Mouse (Mus musculus) cerebellum, adult (tissue): Measurements from ENCODE around the gene Uqcrc1.

Experiments
- ATAC-seq: cut with Nextera tagmentation; 2 replicates; pipeline ENCODE4 v1.9.2; 2017; ENCODE audit warnings: mild to moderate bottlenecking, moderate library complexity, mixed read lengths; ENCODE audit not compliant: insufficient number of reproducible peaks, low FRiP score, low TSS enrichment

Gene Uqcrc1

DNA sequence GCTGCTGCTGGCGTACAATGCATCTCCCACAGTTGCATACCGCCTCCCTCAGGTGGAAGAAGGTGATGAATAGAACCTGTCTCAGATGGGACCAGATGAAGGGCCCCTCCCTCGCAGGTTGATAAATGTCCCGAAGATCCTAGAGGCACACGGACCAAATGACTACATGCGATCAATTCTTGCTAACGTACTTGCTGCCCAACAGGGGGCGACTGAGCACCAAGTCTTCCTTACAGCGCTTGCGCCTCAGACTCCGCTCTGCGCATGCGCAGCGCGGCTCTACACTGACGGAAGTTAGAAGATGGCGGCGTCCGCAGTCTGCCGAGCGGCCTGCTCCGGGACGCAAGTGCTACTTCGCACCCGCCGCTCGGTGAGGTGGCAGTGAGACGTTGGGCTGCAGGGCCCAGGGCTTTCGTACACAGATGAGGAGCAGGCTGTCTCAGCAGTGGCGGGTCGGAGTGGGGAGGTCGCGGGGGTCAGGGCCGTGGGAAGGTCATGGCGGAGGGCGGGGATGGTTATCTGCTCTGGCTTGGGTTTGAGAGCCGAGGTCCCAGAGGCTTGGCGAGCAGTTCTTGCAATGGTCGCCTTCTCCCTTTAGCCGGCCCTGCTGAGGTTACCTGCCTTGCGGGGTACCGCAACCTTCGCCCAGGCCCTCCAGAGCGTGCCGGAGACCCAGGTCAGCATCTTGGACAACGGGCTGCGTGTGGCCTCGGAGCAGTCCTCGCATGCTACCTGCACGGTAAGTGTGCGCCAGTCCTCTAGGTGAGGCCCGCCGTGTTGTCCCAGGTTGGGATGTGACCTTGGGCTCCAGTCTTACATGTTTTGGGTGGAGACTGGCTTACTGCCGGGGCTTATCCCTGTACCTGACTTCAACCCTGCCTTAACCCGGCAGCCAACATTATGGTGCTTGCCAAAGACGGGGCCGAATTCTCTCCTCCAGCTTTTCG is at the start of gene Uqcrc1:
Gene Uqcrc1 (plus strand): TSS at position 216 of the 947 bp plus-strand sequence.
- peak; percentile 95 for ATAC-seq

DNA sequence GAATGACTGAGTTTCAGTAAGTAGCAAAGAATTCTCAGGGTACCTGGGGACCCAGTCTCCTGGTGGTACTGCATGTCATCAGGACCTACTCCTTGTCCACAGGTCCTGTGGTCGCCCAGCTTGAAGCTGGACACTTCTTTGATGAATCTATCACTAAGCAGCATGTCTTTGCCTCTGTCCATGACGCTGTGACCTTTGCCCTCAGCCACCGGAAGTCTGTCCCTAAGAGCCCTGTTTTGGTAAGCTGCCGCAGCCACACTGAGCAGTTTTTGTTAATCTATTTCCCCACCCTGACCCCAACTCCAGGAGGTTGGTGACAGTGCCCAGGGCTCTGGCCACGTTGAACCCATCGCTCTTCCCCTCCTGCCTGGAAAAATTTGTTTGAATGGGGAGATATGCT is 24.1 kb upstream of the Uqcrc1 start:
- ATAC-seq: no peak

DNA sequence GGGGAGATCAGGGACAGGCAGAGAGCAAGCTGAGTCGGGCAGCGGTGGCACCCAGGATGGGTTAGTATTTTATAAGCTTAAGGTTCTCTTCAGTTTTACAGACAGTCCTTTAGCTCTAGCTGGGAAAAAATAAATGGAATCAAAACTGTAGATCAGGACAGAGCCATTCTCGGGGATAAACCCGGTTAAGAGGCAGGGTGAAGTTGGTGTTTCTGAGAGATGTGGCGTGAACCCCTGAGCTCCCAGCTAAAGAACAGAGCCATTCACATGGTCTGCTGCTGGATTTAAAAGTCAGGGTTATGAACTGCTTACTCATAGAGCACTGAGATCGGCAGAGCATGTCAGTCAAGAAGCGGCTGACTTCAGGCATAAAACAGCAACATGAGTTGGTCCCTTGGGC is 23.3 kb upstream of the Uqcrc1 start:
- no peak for ATAC-seq

DNA sequence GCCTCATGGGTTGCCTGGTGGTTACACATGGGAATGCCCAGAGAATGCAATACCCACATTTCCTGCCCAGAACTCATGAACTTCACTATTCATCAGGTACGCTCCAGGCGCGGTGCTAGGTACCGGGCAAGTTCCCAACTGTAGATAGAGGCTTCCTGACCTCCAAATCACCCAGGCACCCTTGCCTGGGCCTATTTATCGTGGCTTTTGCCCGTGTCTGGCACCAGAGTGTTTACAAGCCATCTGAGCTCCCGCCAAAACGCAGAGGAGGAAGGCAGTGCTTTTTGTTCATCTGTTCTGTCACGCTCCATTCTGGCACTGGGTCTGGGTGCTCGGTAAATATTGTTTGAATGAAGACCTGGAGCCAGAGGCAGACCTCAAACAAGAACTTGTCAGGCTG is 22.8 kb upstream of the Uqcrc1 start:
- ATAC-seq: no peak

DNA sequence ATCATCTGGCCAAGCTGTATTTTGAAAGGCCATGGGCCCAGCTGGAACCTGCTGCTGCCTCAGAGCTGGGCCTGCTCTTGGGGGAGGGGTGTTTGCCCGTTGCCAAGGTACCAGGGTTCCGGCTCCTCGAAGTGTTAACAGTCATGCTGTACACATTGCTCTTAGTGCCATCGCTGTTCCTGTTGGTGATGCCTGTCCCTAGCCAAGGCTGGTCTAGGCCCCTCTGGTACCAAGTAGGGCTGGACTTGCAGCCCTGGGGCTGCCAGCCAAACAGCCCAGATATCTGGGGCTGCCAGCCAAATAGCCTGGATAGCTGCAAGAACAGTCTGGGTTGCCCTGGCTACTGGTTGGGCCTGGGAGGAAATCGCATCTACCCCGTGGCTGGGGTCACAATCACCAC is 21.9 kb upstream of the Uqcrc1 start, which contains the start of gene Tmem89:
Gene Tmem89 (plus strand): TSS at position 129 of the 400 bp plus-strand sequence.
- ATAC-seq: no peak; the same call in 1 of the 2 replicates

DNA sequence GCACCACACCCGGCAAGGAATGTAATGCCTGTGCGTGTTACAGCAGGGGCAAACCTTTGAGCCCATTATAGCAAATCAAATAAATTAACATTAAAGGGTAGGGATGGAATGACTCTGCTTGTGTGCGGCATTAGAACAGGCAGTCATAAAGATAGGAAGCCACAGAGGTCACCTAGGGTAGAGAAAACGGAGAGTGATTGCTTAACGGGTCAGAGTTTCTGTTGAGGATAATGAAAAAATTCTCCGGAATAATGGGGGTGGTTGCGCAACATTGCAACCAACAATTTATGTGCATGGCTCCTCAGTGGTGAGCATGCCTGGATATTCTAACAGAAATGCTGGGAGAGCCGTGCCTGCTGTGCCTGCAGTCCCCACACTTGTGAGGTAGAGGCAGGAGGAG is 10.5 kb upstream of the Uqcrc1 start:
- ATAC-seq: no peak

DNA sequence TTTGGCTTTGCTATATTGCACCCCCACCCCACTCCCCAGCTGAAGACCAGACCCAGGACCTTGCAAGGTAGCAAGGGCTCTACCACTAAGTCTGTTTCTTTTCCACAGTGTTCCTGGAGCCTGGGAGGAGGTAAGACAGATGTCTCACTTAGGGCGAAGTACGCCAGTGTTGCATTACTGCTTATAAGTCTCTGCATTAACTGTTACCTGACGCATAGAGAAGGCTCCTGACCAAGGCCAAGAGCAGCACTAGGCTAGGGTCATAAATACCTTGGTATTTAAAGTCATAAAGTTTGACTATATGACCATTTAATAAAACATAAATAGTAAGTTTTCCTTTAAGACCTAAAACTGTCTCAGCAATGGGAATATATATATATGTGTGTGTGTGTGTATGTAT is 8.0 kb upstream of the Uqcrc1 start:
- ATAC-seq: no peak

DNA sequence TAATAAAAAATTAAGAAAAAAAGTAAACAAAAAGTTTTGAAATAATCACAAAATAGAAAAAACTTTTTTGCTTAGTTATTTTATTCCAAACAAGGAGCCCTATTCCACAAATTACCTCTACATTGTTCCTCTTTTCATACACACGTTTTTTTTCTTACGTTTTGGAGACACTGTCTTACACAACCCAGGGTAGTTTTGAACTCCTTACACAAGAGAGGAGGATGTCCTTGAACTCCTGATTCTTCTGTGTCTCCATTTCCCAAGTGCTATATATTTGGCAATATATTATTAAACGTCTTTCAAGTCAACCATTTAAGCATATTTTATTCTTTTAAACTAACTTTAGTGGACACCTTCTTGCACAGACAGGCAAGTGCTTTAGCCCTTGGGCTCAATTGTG is 442 bp upstream of the Uqcrc1 start:
- ATAC-seq: no peak

DNA sequence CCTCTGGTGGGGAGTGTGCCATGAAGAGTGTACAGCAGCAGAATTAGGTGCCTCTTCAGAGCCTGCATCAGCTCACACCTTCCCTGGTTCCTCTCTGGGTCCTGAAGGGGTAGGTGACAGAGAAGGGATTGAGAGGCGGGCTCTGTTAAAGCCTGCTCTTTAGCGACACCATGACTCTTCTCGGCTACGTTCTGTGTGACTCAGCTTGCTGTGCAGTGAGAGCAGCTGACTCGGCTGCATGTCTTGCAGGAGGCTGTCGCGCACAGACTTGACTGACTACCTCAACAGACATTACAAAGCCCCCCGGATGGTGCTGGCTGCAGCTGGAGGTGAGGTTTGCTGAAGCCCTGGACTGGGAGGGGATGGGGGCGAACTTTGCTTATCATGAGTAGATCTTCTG is 8.7 kb downstream of the Uqcrc1 start:
- no peak for ATAC-seq

DNA sequence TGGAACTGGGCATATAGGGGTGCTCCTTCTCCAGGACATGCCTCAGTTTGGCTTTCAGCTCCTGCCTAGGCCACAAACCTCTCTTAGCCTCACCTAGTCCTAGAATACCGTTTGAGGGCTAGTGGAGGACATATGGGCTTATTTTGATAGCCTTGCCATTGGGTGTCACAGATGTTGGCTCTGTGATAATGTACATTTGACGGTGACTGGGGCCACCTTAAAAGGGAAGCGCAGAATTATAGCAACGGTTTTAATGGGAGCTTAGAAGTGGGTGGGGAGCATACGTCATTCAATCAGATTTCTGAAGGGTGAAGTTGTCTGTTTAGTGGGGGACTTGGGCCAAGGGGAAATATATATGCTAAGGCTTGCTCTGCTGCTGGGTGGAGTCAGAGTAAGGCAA is 9.2 kb downstream of the Uqcrc1 start:
- ATAC-seq: no peak

DNA sequence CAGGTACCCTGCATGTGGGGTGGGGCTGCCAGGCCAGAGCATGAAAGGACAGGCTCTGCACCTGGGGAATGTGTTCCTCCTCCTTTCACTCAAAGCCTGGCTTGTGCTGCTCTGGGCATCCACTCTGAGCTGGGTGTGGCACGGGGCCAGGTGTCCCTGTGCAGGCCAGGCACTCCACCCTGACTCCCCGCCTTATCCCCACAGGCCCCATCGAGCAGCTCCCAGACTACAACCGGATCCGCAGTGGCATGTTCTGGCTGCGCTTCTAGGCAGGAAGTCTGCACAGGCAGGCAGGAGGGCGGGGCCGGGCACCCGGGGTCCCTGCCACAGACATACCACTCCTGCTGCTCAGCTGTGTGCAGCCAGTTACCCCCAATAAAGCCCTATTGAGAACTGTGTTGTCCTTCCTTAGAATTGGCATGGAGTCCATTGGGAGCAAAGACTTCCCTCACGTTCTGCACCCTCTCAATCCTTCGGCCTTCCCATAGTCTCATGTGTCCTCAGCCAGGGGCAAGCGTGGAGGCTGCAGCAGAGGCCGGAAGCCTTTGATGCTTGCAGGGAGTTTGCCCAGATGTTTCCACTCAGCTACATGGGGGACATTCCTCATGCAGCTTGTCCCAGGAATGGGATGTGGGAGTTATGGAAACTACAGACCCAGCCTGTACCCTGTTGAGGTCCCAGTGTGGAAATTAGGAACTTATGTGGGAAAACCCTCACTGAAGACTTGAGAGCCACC is 13.0 kb downstream of the Uqcrc1 start:
- peak; percentile 45; the same call in 1 of the 2 replicates for ATAC-seq

DNA sequence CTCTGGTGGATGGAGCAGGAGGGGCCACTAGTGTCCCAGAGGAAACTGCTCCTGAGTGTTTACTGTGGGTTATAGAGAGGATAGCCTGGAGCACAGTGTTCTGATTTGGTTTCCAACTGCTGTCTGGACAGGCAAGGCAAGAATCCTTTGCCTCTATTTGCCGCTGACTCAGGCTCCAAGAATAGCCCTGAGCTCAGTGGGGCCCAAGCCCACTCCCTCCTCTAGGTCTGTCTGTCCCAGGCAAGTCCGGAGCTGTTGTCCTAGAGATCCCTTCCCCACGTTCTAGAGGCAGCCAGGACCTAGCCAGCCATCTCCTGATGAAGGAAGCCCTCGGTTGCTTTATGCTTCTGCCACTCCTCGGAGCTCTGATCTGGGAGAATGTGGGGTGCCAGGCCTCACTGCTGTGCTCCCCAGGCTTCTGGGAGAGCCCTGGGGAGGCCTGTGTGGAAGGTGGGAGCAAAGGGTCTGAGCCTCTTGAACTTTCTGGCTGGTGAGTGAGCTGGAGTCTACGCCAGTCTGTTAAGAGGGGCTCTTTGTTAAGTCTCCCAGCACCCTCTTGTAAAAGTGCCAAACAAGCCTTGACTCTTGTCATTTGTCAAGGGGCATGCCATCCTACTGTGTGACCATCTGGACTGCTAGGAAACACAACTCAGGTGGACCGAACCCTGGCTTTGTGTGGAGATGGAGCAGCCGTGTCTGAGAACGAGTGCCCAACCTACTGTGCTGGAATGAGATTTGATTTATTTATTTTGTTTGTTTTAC is 13.7 kb downstream of the Uqcrc1 start:
- ATAC-seq: no peak

DNA sequence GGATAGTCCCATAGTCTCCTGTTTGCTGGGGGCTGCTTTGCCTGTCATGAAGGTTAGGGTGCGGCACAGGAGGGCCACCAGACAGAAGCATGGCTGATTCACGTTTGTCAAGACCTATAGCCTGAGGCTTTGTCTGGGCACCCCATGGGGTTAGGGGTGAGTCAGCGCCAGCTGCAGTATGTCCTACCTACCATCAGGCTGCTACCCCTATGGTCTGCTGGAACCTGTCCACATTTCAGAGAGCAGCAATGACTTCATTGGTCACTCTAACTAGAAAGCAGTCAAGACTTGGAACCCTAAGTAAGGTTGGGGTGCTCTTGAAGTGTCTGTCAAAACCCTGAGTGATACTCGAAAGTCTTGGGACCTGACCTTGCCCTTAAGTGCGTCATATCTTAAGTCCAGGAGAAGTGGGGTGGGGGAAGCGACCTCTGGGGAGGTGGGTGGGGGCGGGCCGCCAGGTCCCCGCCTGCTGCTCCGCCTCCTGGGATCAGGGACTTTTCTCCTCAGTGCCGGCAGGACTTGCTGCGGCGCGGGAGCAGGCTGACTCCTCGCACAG is 16.7 kb downstream of the Uqcrc1 start, which contains the start of gene Col7a1:
Gene Col7a1 (plus strand): TSS at position 506 of the 556 bp plus-strand sequence.
- no peak for ATAC-seq

DNA sequence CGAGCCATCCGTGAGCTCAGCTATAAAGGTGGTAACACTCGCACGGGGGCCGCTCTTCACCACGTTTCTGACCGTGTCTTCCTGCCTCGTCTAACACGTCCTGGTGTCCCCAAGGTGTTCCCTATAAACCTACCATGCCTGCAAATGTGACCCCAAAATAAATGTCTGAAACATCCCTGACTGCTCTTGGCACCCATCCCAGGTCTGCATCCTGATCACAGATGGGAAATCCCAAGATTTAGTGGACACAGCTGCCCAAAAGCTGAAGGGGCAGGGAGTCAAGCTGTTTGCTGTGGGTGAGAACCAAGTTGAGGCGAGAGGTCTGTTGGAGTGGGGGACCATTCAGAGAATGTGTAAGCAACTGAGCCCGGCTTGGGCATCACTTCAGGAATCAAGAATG is 18.8 kb downstream of the Uqcrc1 start:
- ATAC-seq: no peak

DNA sequence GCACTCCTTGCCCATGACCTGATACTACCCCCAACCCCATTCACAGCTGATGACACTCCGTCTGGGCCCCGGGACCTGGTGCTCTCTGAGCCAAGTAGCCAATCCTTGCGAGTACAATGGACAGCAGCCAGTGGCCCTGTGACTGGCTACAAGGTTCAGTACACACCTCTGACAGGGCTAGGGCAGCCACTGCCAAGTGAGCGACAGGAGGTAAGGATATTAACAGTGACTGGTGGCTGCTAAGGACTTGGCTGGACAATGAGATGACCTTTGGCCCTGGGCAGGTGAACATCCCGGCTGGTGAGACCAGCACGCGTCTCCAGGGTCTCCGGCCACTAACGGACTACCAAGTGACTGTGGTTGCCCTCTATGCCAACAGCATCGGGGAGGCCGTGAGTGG is 19.4 kb downstream of the Uqcrc1 start:
- ATAC-seq: no peak

DNA sequence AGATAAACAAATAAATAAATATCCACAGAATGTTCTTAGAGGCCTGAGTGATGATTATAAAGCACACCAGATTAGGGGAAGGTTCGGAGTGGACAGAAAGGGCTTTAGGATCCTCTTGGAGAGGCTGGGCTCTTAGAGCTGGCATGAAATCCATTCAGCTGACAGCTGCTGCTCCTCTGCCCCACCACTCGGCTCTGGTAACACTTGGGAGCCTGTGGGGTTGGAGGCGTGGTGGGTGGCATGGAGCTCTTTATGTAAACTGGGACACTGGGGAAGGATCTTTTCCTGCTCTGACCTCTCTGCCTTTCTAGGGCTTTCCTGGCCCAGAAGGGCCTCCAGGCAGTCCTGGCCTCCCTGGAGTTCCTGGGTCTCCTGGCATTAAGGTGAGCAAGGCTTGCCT is 27.1 kb downstream of the Uqcrc1 start:
- no peak for ATAC-seq

DNA sequence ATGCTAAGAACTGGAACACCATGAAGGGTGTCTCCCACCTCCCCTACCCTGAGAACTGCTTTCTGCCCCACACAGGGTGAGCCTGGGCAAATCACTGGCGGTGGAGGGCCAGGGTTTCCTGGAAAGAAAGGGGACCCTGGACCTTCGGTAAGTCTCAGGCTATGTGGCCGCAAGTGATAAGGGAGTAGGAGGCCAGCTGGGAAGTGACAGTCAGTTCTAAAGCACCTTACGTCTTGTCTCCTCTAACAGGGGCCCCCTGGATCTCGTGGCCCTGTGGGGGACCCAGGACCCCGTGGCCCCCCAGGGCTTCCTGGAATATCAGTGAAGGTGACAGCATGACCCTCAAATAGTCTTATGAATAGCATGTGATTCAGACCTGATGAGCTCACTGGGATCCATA is 27.9 kb downstream of the Uqcrc1 start:
- no peak for ATAC-seq

DNA sequence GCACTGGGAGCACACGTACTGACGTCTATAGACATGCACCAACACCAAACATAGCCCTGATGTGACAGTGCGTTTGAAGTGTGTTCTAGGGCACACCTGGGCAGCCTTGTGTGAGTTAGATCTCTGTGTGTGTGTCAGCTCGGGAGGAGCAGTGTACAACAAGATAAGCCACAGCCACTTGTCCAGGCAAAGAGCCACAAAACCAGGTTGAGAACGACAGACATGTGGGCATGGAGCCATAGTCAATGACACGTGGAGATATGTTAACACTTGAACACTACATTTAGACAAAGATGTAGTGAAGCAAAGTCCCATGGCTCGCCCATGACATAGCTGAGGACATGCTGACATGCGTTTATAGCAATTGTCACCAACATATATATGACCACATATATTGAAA is 34.2 kb downstream of the Uqcrc1 start:
- no peak for ATAC-seq

DNA sequence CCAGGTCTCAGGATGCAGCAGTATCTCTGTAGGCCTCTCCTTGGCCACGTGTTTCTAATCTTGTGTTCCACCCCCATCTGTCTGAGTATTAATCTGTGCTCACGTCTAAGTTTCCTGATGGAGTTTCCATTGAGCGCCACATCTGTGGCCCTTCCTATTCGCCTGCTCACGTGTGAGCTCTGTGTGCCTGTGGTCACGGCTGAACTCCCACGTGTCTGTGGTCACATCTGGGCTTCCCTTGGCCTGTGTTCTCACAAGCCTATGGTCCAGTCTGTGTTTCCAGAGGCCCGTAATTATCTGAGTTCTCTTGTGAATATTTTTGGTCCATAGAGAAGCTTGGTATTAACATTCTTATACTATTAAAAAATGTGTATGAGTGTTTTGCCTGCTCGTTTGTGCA is 40.0 kb downstream of the Uqcrc1 start:
- ATAC-seq: no peak

DNA sequence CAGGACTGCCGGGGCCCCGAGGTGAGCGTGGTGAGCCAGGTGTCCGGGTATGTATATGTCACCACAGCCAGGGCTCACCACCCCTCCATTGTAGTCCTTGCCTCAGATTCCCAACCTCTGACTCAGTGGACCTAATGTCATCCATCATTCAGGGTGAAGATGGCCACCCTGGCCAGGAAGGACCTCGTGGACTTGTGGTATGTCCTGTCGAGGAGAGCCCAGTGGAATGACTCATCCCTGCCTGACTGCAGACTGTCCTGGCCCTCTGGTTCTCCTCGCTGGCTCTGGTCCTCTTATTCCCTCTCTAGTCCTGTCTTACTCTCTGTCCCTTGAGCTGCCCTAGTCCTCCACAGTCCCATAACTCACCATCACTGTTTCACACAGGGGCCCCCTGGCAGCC is 41.5 kb downstream of the Uqcrc1 start:
- no peak for ATAC-seq
